Mouse (Mus musculus) midbrain, embryonic 16.5 days (tissue): ENCODE results near the gene Lbp. TPM values are rescaled to one million over a fixed set of nuclear protein-coding genes. Genes with fewer than 3 reads are reported as not detected.

ENCODE experiments used
- ATAC-seq: fragments of 200-750 bp; cut with Nextera tagmentation; 2 replicates; pipeline ENCODE4 v1.8.0; 2017; ENCODE audit warnings: moderate TSS enrichment
- H3K27ac ChIP-seq: fragments of 300-500 bp; sonication (generic); 2 replicates; pipeline ENCODE4 v1.5.1; 2014; ENCODE audit warnings: mild to moderate bottlenecking, low read length, mixed read lengths
- H3K27me3 ChIP-seq: fragments of 300-500 bp; sonication (generic); 2 replicates; pipeline ENCODE4 v1.6.1; 2014; ENCODE audit warnings: low read depth, low read length, mixed read lengths; ENCODE audit not compliant: control insufficient read depth, insufficient read depth
- H3K36me3 ChIP-seq: fragments of 300-500 bp; sonication (generic); 2 replicates; pipeline ENCODE4 v1.6.1; 2014; ENCODE audit warnings: mild to moderate bottlenecking, low read length, moderate library complexity, mixed read lengths; ENCODE audit not compliant: control insufficient read depth, insufficient read depth
- H3K4me1 ChIP-seq: fragments of 300-500 bp; sonication (generic); 2 replicates; pipeline ENCODE4 v1.6.1; 2014; ENCODE audit warnings: mild to moderate bottlenecking, low read length, mixed read lengths; ENCODE audit not compliant: control insufficient read depth, insufficient read depth
- H3K4me2 ChIP-seq: fragments of 300-500 bp; sonication (generic); 2 replicates; pipeline ENCODE4 v1.6.1; 2014; ENCODE audit warnings: mild to moderate bottlenecking, low read length, mixed read lengths
- H3K4me3 ChIP-seq: fragments of 300-500 bp; sonication (generic); 2 replicates; pipeline ENCODE4 v1.5.1; 2014; ENCODE audit warnings: low read depth, mild to moderate bottlenecking, low read length, moderate library complexity, mixed read lengths
- H3K9ac ChIP-seq: fragments of 300-500 bp; sonication (generic); 2 replicates; pipeline ENCODE4 v1.6.1; 2014; ENCODE audit warnings: low read depth, low read length, mixed read lengths
- H3K9me3 ChIP-seq: fragments of 300-500 bp; sonication (generic); replicated peaks from 2 replicates; pipeline ENCODE4 v1.6.1; 2014; ENCODE audit warnings: mild to moderate bottlenecking, low read length, mixed read lengths; ENCODE audit not compliant: control insufficient read depth, poor library complexity, severe bottlenecking
- WGBS: fragments of 180-500 bp; shearing (Covaris S2); extraction: QIAGEN DNeasy Blood & Tissue Kit; methylation state at CpG from one replicate; pipeline ENCODE4 v1.1.7; 2014; 5-methylcytosine and 5-hydroxymethylcytosine counted together
- polyA plus RNA-seq: library from polyadenylated mRNA; unstranded; fragments of >200 nt; fragmentation: Nextera tagmentation; extraction: Ambion mirVana; gene quantifications from 2 replicates; pipeline ENCODE4 v1.2.1, GENCODE M21; 2015

Gene Lbp
- polyA plus RNA-seq, 1 experiment from 2014 or later, result 4.3 TPM

GRCm38 (mm10) chr2:158347868-158348267 is 41.6 kb downstream of the Lbp start:
- peaks cover 3% of the 10 kb centered on the region; the same call in 1 of the 2 replicates for H3K4me1 ChIP-seq
- H3K27ac ChIP-seq, result no peak overlapping the region
- 2% methylated on average over 6 of the region's 6 CpGs for WGBS
- no peaks in the 10 kb centered on the region for H3K9me3 ChIP-seq
- H3K36me3 ChIP-seq, result no peaks in the 10 kb centered on the region; the same call in 1 of the 2 replicates
- ATAC-seq, result peak; percentile 56; the same call in 1 of the 2 replicates
- no peak overlapping the region for H3K9ac ChIP-seq
- H3K4me3 ChIP-seq, result no peak overlapping the region
- H3K4me2 ChIP-seq, result no peak overlapping the region
- no peaks in the 10 kb centered on the region for H3K27me3 ChIP-seq

- Histone ChIP-seq H3K9ac (no peak overlapping the region), H3K36me3 (peaks cover 27% of the 10 kb centered on the region), H3K27ac (no peak overlapping the region), H3K4me1 (no peaks in the 10 kb centered on the region), H3K4me2 (no peak overlapping the region), H3K9me3 (no peaks in the 10 kb centered on the region), H3K4me3 (no peak overlapping the region), H3K27me3 (no peaks in the 10 kb centered on the region)
- WGBS, result 78% methylated on average over 3 of the region's 3 CpGs
- no peak for ATAC-seq
Measured at GRCm38 (mm10) chr2:158352801-158353520, 46.7 kb downstream of the Lbp start.

GRCm38 (mm10) chr2:158354348-158355114 is 48.2 kb downstream of the Lbp start:
- WGBS, result 77% methylated on average over 7 of the region's 7 CpGs
- Histone ChIP-seq H3K9ac (no peak overlapping the region), H3K27me3 (no peaks in the 10 kb centered on the region), H3K4me3 (no peak overlapping the region), H3K36me3 (peaks cover 32% of the 10 kb centered on the region), H3K9me3 (no peaks in the 10 kb centered on the region), H3K4me1 (peaks cover 4% of the 10 kb centered on the region; the same call in 1 of the 2 replicates), H3K27ac (no peak overlapping the region), H3K4me2 (no peak overlapping the region)
- ATAC-seq, result no peak

- Histone ChIP-seq H3K27me3 (no peaks in the 10 kb centered on the region), H3K9me3 (no peaks in the 10 kb centered on the region), H3K36me3 (peaks cover 32% of the 10 kb centered on the region), H3K27ac (no peak overlapping the region), H3K4me3 (no peak overlapping the region), H3K4me2 (no peak overlapping the region), H3K4me1 (peaks cover 11% of the 10 kb centered on the region), H3K9ac (no peak overlapping the region)
- WGBS, result 93% methylated on average over 2 of the region's 2 CpGs
- no peak for ATAC-seq
Measured at GRCm38 (mm10) chr2:158355238-158355637, 48.9 kb downstream of the Lbp start.

- no peak overlapping the region for H3K27ac ChIP-seq
- H3K36me3 ChIP-seq, result peaks cover 32% of the 10 kb centered on the region
- H3K4me2 ChIP-seq, result no peak overlapping the region
- ATAC-seq, result no peak
- H3K4me1 ChIP-seq, result peaks cover 15% of the 10 kb centered on the region
- H3K9me3 ChIP-seq, result no peaks in the 10 kb centered on the region
- no peaks in the 10 kb centered on the region for H3K27me3 ChIP-seq
- no peak overlapping the region for H3K4me3 ChIP-seq
- H3K9ac ChIP-seq, result no peak overlapping the region
- WGBS, result 92% methylated on average over 5 of the region's 5 CpGs
Measured at GRCm38 (mm10) chr2:158356121-158356520, 49.8 kb downstream of the Lbp start.

GRCm38 (mm10) chr2:158359757-158360620 is 53.7 kb downstream of the Lbp start:
- H3K36me3 ChIP-seq, result peaks cover 29% of the 10 kb centered on the region
- no peak for ATAC-seq

GRCm38 (mm10) chr2:158360873-158361677 is 54.8 kb downstream of the Lbp start:
- no peaks in the 10 kb centered on the region for H3K27me3 ChIP-seq
- peak; percentile 92 for ATAC-seq
- WGBS, result under 1% methylated on average over 41 of the region's 41 CpGs

More at GRCm38 (mm10) chr2:158359757-158360620, 53.7 kb downstream of the Lbp start:
- Histone ChIP-seq H3K4me1 (peaks cover 15% of the 10 kb centered on the region), H3K4me2 (peak overlapping the region; percentile 89), H3K27ac (no peak overlapping the region), H3K9ac (peak overlapping the region; percentile 90), H3K4me3 (peak overlapping the region; percentile 91), H3K27me3 (no peaks in the 10 kb centered on the region), H3K9me3 (no peaks in the 10 kb centered on the region)
- WGBS, result 72% methylated on average over 12 of the region's 12 CpGs

GRCm38 (mm10) chr2:158361678-158362320 is 55.5 kb downstream of the Lbp start:
- ATAC-seq, result peak; percentile 75
- peak overlapping the region; percentile 78 for H3K27ac ChIP-seq
- H3K9me3 ChIP-seq, result no peaks in the 10 kb centered on the region
- H3K4me3 ChIP-seq, result peak overlapping the region; percentile 91; the same call in 1 of the 2 replicates
- peaks cover 16% of the 10 kb centered on the region for H3K36me3 ChIP-seq
- no peak overlapping the region for H3K9ac ChIP-seq
- 37% methylated on average over 8 of the region's 8 CpGs for WGBS
- peaks cover 15% of the 10 kb centered on the region for H3K4me1 ChIP-seq
- peak overlapping the region; percentile 26; the same call in 1 of the 2 replicates for H3K4me2 ChIP-seq
- no peaks in the 10 kb centered on the region for H3K27me3 ChIP-seq

More at GRCm38 (mm10) chr2:158360873-158361677, 54.8 kb downstream of the Lbp start:
- Histone ChIP-seq H3K4me3 (peak overlapping the region; percentile 91), H3K4me1 (peaks cover 15% of the 10 kb centered on the region), H3K4me2 (peak overlapping the region; percentile 89), H3K9ac (peak overlapping the region; percentile 90), H3K9me3 (no peaks in the 10 kb centered on the region), H3K27ac (peak overlapping the region; percentile 78), H3K36me3 (peaks cover 22% of the 10 kb centered on the region)
